Mouse (Mus musculus) kidney, adult 2 months (tissue): ENCODE measurements around the gene Dph5. TPM values are rescaled to one million over a fixed set of nuclear protein-coding genes. Genes with fewer than 3 reads are reported as not detected.

Experiments
- DNase-seq: peaks from one replicate; pipeline ENCODE4 v3.0.0; 2021
- H3K27ac ChIP-seq: fragments of 200-500 bp; 2 replicates; pipeline ENCODE4 v1.5.1; 2012; ENCODE audit warnings: low read depth, low read length, control low read depth, inconsistent platforms; ENCODE audit not compliant: insufficient read depth
- H3K27me3 ChIP-seq: fragments of 200-500 bp; replicated peaks from 2 replicates; pipeline ENCODE4 v1.6.1; 2012; ENCODE audit warnings: mild to moderate bottlenecking, moderate library complexity, low read length, inconsistent platforms; ENCODE audit not compliant: control insufficient read depth, insufficient read depth
- H3K36me3 ChIP-seq: fragments of 200-500 bp; 2 replicates; pipeline ENCODE4 v1.6.1; 2012; ENCODE audit warnings: mild to moderate bottlenecking, moderate library complexity, low read length, inconsistent platforms; ENCODE audit not compliant: control insufficient read depth, insufficient read depth
- H3K4me1 ChIP-seq: fragments of 200-500 bp; 2 replicates; pipeline ENCODE4 v1.6.1; 2011; ENCODE audit warnings: low read length; ENCODE audit not compliant: control insufficient read depth, insufficient read depth
- H3K4me3 ChIP-seq: fragments of 200-500 bp; 2 replicates; pipeline ENCODE4 v1.5.1; 2011; ENCODE audit warnings: mild to moderate bottlenecking, low read depth, low read length, control low read depth; ENCODE audit not compliant: insufficient read depth
- CTCF ChIP-seq: fragments of 200-500 bp; conservative IDR thresholded peaks from 2 replicates; pipeline ENCODE4 v1.5.1; 2011; ENCODE audit warnings: low read depth, mild to moderate bottlenecking, control low read depth, low read length, moderate library complexity, mixed read lengths; ENCODE audit not compliant: insufficient read depth, insufficient read length
- POLR2A ChIP-seq: fragments of 200-500 bp; IDR thresholded peaks from one replicate; pipeline ENCODE4 v1.6.1; 2011; ENCODE audit warnings: low read depth, low read length, control low read depth
- WGBS: fragments of 180-500 bp; shearing (Covaris S2); methylation state at CpG from one replicate; pipeline ENCODE4 v1.1.7; 2018; 5-methylcytosine and 5-hydroxymethylcytosine counted together
- polyA plus RNA-seq: library from polyadenylated mRNA; depleted of rRNA; stranded (reverse); fragments of >200 nt; gene quantifications from 2 replicates; pipeline ENCODE4 v1.2.3, GENCODE M21; 2012

Dph5 gene
- polyA plus RNA-seq, 1 experiment, result 6.1 TPM

DNA sequence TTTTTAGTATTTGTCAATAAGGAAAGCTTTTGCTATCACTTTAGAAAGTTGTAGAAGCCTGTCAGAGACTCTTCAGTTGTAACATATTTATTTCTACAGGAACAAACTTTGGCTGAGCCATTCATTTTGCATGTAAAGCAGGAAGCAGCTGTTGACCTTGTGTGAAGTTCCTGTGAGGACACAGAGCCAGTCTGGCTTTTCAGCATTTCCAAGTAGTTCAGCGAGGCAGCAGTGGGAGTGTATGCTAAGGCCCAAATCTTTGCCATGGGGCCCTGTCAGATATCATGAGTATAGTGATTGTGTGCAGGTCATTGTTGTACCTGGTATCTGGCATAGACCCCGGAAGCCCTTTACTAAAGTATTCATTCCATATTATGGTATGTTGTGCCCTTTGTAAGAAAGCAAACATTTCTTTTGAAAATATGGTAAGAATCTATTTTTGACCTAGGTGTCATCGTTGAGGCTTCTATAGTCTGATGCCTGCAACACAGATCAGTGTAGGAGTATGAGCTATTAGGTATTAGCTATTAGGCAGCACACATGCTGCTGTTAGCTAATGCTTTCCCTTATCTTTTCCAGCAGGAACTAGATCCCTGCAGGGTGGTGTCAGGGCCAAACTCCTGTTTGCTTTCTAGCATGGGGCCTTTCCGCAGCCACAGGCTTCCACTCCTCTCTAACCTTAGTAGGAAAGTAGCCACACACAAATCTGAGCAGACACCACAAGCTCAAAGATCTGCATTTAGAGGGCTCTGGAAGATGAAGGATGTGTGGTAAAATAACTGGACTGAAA, 37.0 kb downstream of the Dph5 start:
- DNase-seq, result peak; percentile 40
- 76% methylated on average over 4 of the region's 4 CpGs for WGBS
- Histone ChIP-seq H3K4me1 (no peaks in the 10 kb centered on the region), H3K27ac (no peak overlapping the region), H3K36me3 (no peaks in the 10 kb centered on the region), H3K27me3 (no peaks in the 10 kb centered on the region), H3K4me3 (no peak overlapping the region)
- TF ChIP-seq POLR2A, result no peak
- no peak for TF ChIP-seq CTCF

DNA sequence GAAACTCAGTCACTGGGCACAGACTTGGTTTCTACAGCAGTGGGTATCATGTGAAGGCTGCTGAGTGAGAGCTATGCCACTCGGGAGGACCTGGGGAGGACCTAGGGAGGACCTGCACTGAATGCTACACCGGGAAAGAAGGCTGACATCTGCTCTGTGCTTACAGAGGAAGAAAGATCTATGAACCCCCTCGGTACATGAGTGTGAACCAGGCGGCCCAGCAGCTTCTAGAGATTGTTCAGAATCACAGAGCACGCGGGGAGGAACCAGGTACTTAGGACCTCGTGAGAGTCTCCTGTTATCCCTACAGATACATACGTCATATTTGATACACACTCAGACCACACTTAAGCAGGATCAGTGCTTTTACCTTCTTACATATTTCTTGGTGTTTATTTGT, 38.9 kb downstream of the Dph5 start:
- no peaks in the 10 kb centered on the region for H3K36me3 ChIP-seq
- H3K4me1 ChIP-seq, result no peaks in the 10 kb centered on the region
- no peak for DNase-seq
- WGBS, result 96% methylated on average over 8 of the region's 8 CpGs
- no peak overlapping the region for H3K4me3 ChIP-seq
- H3K27me3 ChIP-seq, result no peaks in the 10 kb centered on the region
- TF ChIP-seq CTCF (no peak), POLR2A (no peak)
- H3K27ac ChIP-seq, result no peak overlapping the region

DNA sequence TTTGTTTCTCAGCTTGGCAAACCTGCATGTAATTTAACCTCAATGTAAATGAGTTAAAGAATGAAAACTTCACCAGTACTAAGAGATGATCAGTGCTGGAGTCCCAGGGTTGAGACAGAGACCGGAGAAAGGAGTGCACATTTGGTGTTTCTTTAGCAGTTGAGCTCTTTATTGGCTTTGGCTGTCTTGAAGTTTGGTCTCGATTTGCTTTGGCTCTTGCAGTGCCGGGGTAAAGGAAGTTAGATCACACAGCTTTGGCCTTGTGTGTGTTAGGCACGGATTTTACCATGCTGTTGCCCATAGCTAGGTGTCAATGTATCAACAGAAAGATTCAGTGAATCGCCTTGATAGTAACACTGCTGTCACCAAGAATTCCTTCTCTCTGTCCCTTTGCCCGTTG, 44.1 kb downstream of the Dph5 start:
- H3K36me3 ChIP-seq, result no peaks in the 10 kb centered on the region
- no peaks in the 10 kb centered on the region for H3K27me3 ChIP-seq
- DNase-seq, result no peak
- no peak overlapping the region for H3K4me3 ChIP-seq
- TF ChIP-seq CTCF (no peak), POLR2A (no peak)
- H3K27ac ChIP-seq, result no peak overlapping the region
- no peaks in the 10 kb centered on the region for H3K4me1 ChIP-seq
- WGBS, result 90% methylated on average over 6 of the region's 6 CpGs

DNA sequence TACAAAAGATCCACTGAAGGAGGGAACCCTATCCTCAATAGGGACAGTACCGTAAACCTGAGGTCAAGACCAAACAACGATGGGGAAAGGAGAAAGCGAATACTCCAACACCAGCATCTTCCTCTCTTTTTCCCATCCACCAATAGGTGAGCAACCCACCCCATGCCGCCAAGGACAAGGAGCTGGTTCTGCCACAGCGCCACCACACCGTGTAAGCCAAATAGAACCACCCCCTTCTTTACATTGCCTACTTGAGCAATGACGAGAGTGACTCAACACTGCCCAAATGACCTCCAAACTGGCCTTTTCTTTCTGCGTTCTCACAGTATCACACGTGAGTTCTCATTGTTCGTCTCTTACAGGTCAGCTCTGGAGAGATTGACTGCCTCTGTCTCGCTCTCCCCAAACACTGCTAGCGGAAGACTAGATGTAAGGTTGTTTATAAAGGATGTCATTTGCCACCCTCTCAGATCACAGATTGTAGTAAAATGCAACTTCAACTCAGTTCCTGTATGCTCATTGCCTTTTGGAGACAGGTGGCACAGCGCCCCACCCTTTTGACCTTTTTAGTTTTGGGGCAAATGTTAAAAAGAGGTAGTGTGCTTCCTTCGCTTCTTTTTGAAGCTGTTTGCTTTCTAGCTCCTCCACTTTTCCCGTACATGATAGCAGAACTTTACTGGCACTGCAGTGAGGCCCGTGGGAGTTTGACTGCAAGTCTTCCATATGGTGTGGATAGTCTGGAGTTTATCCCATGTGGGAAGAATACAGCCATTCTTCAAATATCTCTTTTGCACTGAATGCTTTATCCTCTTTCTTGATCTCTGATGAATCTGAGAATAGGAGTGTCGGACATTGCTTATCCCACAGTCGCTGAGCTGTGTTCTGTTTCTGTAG, 45.9 kb downstream of the Dph5 start:
- 90% methylated on average over 18 of the region's 18 CpGs for WGBS
- H3K36me3 ChIP-seq, result no peaks in the 10 kb centered on the region

DNA sequence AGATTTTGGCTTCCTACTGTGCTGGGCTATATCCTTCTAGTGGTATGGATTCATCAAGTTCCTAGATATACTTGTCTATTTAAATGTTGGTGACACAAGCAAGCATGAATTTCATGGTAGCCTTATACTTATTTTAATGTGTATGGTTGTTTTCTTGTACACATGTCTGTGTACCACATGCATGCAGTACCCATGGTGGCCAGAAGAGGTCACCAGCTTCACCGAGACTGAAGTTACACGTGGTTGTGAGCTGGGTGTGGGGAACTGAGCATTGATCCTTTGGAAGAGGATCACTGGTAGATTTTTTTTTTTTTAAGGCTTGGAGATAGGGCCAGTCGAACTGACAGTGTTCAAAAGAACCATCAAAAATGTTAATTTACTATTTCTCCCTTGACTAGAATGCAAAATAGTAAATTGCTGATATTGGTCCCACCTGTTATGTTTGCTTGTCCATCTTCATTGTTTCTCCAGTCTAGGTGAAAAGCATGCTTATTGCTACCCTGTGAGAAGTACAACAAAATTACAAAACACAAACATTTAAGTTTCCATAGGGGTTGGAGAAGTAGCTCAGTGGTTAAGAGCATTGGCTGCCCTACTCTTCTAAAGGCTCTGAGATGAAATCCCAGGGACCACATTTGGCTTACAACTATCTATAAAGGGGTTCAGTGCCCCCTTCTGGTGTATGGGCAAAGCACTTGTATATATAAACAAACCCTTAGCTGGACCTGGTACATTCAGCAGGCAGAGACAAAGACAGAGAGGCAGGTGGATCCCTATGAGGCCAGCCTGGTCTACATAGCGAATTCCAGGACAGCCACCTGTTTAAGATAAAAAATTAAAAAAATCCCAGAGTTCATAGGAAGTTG, 49.3 kb downstream of the Dph5 start:
- no peak overlapping the region for H3K4me3 ChIP-seq
- DNase-seq, result peak; percentile 54
- no peaks in the 10 kb centered on the region for H3K27me3 ChIP-seq
- no peaks in the 10 kb centered on the region for H3K4me1 ChIP-seq
- TF ChIP-seq CTCF (peak; percentile 75), POLR2A (no peak)
- 62% methylated on average over 4 of the region's 4 CpGs for WGBS
- no peaks in the 10 kb centered on the region for H3K36me3 ChIP-seq
- H3K27ac ChIP-seq, result no peak overlapping the region

More for the DNA sequence above, 45.9 kb downstream of the Dph5 start:
- H3K4me1 ChIP-seq, result no peaks in the 10 kb centered on the region
- no peak for TF ChIP-seq POLR2A
- no peak for TF ChIP-seq CTCF
- no peak overlapping the region for H3K27ac ChIP-seq
- H3K27me3 ChIP-seq, result no peaks in the 10 kb centered on the region
- no peak overlapping the region for H3K4me3 ChIP-seq
- no peak for DNase-seq

DNA sequence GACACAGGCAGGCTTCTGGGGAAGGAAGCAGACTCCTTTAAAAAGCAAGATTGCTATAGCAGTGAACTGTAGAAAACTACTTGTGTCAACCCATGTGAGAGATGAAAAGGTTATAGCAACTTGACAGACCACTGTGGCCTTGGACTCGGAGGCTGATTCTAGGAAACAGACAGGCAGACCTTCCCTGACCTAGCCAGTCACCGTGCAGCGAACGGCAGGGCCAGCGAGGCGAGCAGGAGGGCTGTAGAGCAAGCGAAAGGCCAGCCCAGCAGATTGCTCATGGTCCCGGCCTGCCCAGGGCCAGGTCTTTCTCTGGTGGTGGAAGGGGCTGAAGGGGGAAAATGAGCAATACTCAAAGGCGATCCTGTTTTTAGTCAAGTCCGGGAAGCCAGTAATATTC, 50.2 kb downstream of the Dph5 start:
- no peaks in the 10 kb centered on the region for H3K4me1 ChIP-seq
- no peak for DNase-seq
- H3K4me3 ChIP-seq, result no peak overlapping the region
- no peaks in the 10 kb centered on the region for H3K27me3 ChIP-seq
- H3K27ac ChIP-seq, result no peak overlapping the region
- TF ChIP-seq CTCF, result no peak
- no peak for TF ChIP-seq POLR2A
- no peaks in the 10 kb centered on the region; the same call in 1 of the 2 replicates for H3K36me3 ChIP-seq
- WGBS, result 74% methylated on average over 10 of the region's 10 CpGs
